ENCODE assay signal across 24 mouse cellular contexts in the genomic region with DNA sequence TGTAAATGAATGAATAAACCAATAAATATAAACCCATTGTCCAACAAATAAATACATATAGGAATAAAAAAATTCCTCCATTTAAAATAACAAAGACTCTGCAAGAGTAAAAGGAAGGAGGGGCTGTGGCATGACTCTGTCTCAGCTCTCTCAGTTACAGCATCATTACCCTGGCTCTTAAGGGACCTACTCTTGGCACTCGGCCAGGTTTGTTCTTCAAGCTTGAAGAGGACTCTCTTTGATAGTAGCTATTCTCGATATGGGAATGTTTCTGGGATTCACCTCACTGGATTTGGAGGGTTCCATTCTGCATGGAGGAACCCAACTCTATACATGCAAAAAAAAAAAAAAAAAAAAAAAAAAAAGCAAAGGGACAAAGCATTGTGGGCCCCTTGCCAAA. TPM values are rescaled to one million over a fixed set of nuclear protein-coding genes. Genes with fewer than 3 reads are reported as not detected.
DNase-seq lines count a peak whose midpoint lies in the region.
"Had no signal": no experiment of that assay in that cellular context is flagged by ENCODE, and none has a peak within 500 bp of the region (broad histone marks: within the 10 kb centered on the region; RNA-seq: fewer than 3 reads in every experiment).

No protein-coding gene starts in this region.

- DNase-seq in adrenal gland, postnatal 10 days = peak; percentile 51
- no peak for DNase-seq in adrenal gland, adult 2 months
- DNase-seq in heart, postnatal 4 days = peak; percentile 35
- no peak for DNase-seq in heart, postnatal 25 days (ENCODE audit: low spot score)
- DNase-seq in lung, postnatal 14 days = peak; percentile 41
- no peak for DNase-seq in lung, postnatal 4 days
- DNase-seq in adipocyte (ENCODE audit: low spot score) = peak; percentile 54
- no peak for DNase-seq in layer of hippocampus, postnatal 10 days (ENCODE audit: low spot score in 2 of 2)
- DNase-seq: cerebellum, adult 8-10 months; gastrocnemius, postnatal 14 days; kidney, adult 11 months; right cerebral cortex, postnatal 14 days; thymus, postnatal 14 days had no signal

- intact Hi-C loops in heart, postnatal 25 days (cut with DNase I) = no loop called here

RNA-seq across cellular contexts. Expression of a gene that starts 16.1 kb away (rescaled TPM):
- total RNA-seq in adrenal gland, postnatal 10 days (2021) = not detected
- total RNA-seq in adrenal gland, adult 2 months (2021) = not detected
- polyA plus RNA-seq in adrenal gland, adult 2 months (2012; rRNA removed) = not detected in 2 replicates
- total RNA-seq in heart, postnatal 4 days (2021) = not detected
- total RNA-seq in heart, postnatal 25 days (2021) = not detected
- total RNA-seq in layer of hippocampus, postnatal 10 days (2021) = not detected
- total RNA-seq: adrenal gland, adult 18-20 months; gastrocnemius, postnatal 14 days; heart, postnatal 10 days; layer of hippocampus, postnatal 14 days; left cerebral cortex, postnatal 10 days had no signal
- polyA plus RNA-seq: forebrain, embryonic 12.5 days; heart, embryonic 10.5 days; hindbrain, embryonic 15.5 days; limb, embryonic 15.5 days; neural tube, embryonic 14.5 days; spleen, adult 2 months; stomach, embryonic 16.5 days had no signal

Comparison
In these comparisons a context has a peak if more than half of its experiments do, and no peak if none do; other contexts are left out.
1. DNase-seq: peak in adrenal gland, postnatal 10 days (single experiment), heart, postnatal 4 days (single experiment), lung, postnatal 14 days (single experiment) and adipocyte (single experiment); none in adrenal gland, adult 2 months (single experiment), heart, postnatal 25 days (single experiment), lung, postnatal 4 days (0 of 2) and layer of hippocampus, postnatal 10 days (0 of 2).